Mouse (Mus musculus) A20 (cell line): Measurements from ENCODE around the gene Klhl10.

ENCODE experiments used
- DNase-seq: peaks from one replicate; pipeline ENCODE4 v3.0.0-alpha.2; 2011; ENCODE audit warnings: low read depth, low spot score

Klhl10 gene

DNA sequence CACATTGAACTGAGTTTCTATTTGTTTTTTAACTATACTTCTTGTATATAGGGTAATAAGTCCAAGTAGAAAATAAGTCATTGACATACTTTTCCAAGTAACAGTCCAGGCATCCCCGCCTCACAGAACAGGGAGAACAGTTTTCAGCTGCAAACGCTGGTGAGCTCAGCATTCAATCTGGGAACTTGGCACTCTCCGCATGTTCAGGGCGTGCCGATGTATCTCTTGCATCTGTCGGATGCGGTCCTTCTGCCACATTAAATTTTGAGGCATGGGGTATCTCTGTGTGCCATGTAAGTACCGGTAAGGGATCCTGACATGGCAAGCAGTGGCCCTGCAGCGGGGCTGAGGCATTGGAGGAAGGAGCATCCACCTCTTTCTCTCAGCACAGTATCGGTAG, 21.0 kb downstream of the Klhl10 start:
- DNase-seq, result no peak

DNA sequence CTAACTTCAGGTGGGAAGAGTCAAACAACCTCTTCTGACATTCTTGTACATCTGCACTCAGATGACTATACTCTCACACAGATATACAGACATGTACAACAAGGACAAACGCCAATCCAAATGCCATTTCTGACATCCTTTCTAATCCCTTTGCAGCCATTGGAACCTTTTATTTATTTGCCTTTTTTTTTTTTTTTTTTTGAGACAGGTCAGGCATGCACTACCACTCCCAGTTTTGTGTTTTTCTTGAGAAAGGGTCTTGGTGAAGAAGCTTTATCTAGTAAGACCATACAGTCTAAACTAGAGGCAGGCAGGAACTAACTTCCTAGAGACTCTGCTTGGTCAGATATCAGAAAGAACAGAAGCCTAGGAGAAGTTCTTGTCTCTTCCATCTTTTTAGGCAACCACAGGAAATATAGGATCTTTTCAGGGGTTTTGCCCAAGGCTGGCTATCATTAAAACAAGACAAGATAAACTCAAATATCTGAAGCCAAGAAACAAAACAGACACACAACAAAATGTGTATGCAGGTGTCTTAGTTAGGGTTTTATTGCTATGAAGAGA, 23.6 kb downstream of the Klhl10 start:
- DNase-seq, result no peak

DNA sequence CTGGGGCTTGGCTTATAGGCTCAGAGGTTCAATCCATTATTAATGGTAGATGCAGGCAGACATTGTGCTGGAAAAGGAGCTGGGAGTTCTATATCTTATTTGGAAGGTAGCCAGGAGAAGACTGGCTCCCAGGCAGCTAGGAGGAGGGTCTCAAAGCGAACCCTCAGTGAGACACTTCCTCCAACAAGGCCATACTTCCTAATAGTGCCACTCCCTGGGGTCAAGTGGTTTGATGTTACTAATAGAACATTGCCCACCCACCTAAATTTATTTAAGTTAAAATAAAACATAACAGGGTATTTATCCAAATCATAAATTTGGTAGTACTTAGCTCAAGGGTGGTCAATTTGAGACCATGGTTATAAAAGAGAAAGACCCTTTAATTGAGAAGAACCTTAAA, 24.1 kb downstream of the Klhl10 start:
- DNase-seq, result no peak

DNA sequence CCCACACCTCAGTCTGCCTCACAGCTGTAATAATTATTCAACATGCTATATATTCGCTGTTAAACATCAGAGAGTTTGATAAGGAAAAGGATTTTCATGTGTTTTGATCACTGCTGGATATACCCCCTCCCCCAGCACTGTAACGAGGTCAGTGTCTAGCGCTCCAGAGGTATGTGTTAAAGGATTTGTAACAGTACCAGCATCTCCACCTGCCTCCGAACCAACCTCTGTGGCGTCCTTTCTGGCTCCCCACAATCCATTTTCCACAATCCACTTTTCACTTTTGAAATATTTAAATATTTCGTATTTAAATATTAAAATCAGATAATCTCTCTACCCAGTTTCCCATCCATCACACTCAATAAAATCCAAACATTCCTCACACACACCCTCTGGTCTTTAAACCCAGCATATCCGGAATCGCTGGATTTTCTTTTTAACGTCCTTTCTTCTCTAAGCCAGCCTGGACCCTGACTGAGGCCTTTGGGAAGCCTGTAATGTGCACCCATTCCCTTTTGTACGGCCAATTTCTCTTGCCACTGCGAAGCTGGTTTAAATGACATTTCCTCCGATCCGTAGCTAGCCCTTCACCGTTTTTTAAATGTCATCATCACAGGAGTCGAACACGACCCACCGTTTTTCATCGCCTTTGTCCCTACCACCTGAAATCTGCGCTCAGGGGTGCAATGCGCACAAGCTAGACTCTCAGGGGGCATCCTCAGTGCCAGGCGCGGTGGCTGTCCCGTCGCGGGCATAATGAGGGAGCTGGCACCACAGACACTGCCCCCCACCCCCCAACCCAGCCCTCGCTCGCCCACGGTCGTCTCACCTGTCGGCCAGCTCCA, 29.9 kb downstream of the Klhl10 start:
- no peak for DNase-seq

DNA sequence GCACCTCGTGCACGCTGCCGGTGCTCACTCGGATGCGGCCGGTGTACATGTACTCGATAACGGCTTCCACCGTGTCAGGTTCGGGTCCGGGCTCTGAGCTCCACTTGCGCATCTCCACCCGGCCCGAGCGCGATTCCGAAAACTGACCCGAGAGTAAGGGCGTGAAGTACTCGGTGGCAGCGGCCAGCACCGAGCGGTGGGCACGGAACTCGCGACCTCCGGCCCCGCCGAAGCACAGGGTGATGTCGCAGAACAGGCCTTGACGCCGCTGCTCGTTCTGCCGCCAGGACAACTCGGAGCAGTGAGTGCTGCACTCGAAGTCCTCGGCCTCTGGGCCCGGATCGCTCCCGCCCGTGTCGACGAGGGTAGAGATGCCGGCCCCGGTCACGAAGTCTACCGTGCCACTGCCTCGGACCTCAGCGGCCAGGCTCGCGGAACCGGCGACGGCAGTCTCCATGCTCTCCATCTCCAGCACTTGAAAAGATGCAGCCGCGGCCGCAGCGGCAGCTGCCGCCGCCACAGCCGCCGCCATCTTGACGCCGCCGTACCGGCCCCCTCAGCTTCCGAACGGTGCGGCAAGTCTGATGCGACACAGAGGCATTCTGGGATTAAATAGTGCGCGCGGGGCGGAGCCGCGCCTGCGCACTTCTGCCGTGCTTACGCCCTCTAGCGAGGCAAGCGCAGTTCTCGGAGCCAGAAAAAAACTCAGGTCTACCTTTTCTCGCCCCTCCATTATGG, 30.6 kb downstream of the Klhl10 start, which contains the start of gene Klhl11:
Gene Klhl11 (minus strand): TSS at position 545 of the 738 bp plus-strand sequence.
- peak; percentile 94 for DNase-seq

DNA sequence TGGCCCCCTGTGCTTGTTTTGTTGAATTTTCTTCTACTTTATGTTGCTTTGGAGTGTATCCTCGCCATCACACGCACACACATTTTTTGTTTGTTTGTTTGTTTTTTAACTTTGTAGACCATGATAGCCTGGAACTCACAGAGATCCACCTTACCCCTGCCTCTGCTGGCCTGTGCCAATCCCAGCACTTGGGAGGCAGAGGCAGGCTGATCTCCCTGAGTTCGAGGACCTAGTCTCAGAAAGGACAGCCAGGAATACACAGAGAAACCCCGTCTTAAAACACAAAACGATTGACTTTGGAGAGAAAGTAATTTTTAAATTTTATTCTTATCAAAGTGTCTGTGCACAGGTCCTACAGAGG, 31.2 kb downstream of the Klhl10 start:
- no peak for DNase-seq

DNA sequence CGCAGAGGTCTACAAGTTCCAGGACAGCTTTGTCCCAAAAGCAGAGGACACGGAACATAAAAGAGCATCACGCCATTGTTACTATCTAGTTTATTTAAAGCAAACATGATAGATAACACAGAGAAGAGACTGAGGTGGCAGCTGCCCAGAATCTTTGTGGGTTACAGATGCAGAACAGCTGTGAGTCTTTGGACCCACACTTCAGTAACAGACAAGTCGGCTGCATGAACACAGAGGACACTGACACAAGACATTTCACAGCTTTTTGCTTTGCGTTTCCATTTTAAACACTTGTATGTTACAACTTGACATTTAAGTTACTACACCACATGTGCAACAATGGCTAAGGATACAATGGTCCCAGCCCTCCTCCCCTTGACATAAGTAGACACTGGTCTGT, 34.6 kb downstream of the Klhl10 start:
- no peak for DNase-seq

DNA sequence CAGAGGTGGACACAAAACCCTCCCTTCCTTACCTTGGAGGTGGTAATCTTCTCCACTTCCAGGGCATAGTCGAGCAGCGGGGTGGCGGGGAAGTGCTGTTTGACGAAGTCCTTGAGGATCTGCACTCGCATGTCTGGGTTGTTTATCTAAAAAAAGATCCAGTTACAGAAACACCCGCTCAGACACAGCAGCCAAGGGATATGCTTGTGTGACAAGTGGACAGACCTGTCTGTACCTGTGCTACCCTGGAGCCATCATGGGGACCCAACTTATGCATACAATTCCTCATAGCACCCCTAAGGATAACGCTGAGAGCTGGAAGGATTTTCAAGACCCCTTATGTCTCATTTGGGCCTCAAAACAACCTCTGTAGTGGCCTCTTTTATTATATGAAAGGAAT, 37.4 kb downstream of the Klhl10 start:
- DNase-seq, result no peak

DNA sequence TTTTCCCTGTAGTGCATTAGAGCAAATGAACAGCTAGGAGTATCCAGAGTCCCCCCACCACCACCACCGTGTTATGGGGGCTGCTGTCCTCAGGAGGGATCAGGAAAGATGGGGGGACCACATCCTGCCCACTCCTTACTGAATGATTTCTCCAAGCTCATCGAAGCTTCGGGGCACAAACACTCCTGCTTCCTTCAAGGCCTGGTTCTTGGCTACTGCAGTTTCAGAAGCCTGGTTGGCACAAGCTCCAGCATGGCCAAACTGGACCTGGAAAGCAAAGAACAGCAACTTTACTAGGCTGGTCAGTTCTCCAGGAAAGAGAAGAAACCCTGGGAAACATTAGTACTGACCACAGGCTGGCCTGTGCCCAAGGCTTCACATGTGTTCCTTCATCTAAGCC, 42.7 kb downstream of the Klhl10 start:
- no peak for DNase-seq

DNA sequence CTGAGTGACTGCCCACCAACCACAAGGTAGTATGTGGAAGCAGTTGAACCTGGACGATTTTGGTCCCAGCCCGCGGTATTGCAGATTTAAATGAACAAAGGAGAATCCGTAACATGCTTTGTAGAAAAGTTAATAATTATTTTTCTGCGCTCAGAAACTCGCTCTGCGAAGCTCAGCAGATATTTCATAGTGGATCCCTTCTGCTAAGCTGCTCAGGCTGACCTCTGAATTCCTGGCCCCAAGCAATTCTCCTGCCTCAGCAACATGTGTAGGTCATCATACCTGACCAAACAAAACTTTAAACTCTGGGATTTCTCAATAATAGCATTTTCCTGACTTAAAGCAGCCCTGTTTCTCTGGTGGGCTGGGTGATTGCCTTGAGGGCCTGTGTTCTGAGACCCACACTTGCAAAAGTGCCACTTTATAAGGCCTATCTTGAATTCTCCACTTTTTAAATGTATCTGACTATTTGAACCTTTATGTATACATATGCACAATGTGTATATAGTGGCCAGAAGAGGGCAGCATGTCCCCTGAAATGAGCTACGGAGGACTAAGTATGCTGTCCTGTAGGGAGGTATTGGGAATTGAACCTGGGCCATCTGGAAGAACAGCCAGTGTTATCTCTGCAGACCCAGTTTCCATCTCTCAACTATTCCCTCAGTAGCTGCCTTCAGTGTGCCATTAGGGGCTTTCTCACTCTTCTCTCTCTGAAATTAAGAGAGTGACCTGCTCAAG, 44.3 kb downstream of the Klhl10 start:
- peak; percentile 50 for DNase-seq

DNA sequence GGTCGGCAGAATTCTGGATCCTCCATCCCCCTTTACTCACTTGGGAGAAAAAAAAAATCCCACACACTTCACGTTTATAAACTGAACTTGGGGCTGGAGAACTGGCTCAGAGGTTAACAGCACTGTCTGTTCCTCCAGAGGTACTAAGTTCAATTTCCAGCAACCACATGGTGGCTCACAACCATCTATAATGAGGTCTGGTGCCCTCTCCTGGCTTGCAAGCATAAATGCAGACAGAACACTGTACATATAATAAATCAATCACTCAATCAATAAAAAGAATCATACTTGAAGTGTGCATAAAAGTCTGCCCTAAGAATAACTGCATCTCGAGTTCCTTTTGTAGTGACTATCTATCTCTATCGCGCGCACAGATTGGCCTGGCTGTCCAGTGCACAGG, 49.2 kb downstream of the Klhl10 start:
- peak; percentile 52 for DNase-seq

DNA sequence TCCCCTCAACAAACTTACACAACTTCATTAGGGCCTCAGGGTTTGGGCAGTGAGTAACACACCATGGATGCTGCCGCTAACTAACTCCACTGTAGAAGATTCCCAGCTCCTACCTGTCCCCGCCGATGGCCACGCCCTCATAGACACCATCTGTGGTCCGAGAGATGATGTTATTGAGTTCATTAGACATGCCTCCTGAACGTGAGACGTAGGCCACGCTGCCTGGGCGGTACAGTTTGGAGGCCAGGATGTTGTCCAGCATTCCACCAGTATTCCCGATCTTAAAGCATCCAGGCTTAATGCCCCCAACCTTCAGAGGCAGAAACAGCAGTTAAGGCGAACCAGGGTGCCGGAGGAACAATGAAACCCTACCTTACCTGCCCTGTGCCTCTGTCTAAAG, 52.1 kb downstream of the Klhl10 start:
- no peak for DNase-seq

DNA sequence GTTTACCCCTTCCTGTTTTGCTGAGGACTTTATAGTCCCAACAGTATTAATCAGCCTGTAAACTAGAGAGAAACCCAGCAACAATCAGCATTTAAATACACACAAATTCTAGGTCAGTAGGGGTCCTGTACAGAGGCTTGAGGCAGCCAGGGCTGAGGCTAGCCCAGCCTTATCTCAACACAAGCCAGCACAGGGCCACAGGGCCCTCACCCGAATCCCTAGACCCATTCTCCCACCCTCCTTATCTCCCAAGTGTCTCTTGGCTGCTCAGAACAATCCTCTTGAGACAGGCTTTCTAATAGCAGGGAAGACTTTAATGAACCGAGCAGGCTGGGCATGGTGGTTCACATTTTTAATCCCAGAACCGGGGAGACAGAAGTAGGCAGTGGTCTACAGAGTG, 58.5 kb downstream of the Klhl10 start:
- DNase-seq, result no peak

DNA sequence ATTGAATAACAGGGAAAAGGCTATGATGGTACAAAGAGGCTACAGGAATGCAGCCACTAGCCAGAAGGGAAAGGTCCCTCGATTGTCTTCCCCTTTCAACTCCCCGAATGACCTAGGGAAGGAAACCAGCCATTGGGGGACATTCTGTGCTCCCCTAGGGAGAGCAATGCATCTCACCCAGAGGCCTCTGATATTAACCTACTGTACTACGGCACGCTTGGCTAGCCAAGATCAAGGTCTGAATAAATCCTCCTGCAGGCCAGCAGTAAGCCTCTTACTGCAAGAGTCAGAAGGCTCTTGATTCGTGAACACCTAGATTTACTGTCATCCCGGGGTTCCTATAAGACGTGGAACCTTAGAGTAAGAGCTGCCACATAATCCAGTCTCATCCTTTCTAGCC, 58.9 kb downstream of the Klhl10 start:
- DNase-seq, result no peak

DNA sequence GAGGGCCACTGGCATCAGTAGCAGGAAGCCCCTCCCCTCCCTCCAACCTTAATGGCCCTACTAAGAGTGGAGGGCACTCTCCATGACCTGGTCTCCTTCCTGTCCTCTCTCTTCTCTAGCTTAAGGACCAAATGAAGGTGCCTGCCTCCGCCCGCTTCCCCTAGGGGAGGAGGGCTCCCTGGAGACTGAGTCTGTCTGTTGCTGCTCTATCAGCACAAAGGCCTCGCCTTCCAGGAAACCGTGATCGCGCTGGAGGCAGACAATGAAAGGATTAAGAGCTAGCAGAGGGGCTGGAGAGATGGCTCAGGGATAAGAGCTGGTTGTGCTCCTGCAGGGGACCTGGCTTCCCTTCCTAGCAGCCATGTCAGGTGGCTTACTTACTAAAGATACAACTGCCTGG, 59.6 kb downstream of the Klhl10 start:
- DNase-seq, result no peak

DNA sequence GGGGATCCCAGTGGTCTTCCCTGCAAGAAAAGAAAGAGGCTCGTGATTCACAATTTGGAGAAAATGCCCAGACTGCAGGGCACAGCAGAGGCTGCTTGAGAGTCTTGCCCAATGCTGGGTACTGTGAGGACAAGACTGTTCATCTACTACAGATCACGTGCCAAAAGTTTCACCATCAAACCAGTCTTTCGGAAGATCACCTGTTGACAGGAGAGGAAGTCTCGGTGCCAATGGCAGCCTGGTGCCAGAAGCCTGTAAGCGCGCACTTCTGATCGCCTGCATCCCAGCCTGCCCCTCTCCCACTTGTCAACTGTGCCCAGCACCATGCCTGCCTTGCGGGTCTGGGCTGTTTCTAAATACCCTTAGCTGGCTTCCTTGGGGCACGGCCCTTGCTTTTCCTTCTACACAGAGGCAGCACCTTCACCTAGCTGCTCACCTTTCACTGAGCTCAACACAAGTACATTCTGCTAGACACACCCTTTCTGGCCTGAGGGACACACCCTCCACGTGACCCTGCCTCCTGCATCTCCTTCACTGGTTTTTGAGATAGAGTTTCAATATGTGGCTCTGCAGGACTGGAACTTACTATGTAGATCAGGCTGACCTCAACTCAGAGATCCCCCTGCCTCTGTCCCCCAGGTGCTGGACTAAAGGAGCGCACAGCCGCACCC, 63.4 kb downstream of the Klhl10 start:
- DNase-seq, result no peak

DNA sequence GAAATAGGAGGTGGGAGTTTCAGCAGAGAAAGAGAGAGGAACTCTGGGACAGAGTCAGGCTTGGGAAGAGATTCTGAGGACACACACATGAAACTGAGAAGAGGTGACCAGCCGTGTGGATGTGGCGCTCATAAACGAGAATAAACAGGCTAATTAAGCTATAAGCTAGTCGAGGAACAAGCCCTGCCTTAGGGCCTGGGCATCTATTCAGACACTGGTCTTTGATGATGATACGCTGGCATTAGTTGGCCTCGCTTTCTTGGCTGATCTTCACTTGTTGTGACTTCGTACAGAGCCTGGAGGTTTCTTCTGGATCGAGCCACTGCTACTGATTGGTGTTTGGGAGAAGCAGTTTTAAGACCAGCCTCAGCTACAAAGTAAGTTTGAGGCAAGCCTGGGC, 64.3 kb downstream of the Klhl10 start:
- no peak for DNase-seq
